Mouse (Mus musculus): Measurements from ENCODE around the gene Hyls1.
"Not testable (repeated sequence)": the region's sequence is repeated elsewhere in the genome, so short reads cannot be mapped to it uniquely, and the experiment has no call there.

Hyls1 gene

GRCm38 (mm10) chr9:35569571-35570534 is at the start of gene Hyls1, which contains the start of gene Pate2:
Gene Hyls1, minus strand, starts transcription at chr9:35570398.
Gene Pate2, plus strand, starts transcription at chr9:35570284.
- DNase-seq (ENCODE audit: low read depth, low spot score), result peak; percentile 98
- H3K27me3 ChIP-seq (ENCODE audit: control insufficient read depth, insufficient read depth, low read length, poor library complexity, severe bottlenecking), result no peaks in the 10 kb centered on the region; the same call in 1 of the 2 replicates
- H3K36me3 ChIP-seq (ENCODE audit: control insufficient read depth, insufficient read depth, low read length, poor library complexity, severe bottlenecking), result peaks cover 4% of the 10 kb centered on the region

- not testable (repeated sequence) for H3K36me3 ChIP-seq (ENCODE audit: control insufficient read depth, insufficient read depth, low read length, poor library complexity, severe bottlenecking); DNase-seq (ENCODE audit: low read depth, low spot score); H3K27me3 ChIP-seq (ENCODE audit: control insufficient read depth, insufficient read depth, low read length, poor library complexity, severe bottlenecking)
Observed at GRCm38 (mm10) chr9:35616784-35617183, 46.6 kb upstream of the Hyls1 start.

GRCm38 (mm10) chr9:35614005-35614404 is 43.8 kb upstream of the Hyls1 start:
- H3K36me3 ChIP-seq (ENCODE audit: control insufficient read depth, insufficient read depth, low read length, poor library complexity, severe bottlenecking), result no peaks in the 10 kb centered on the region
- peak; percentile 19 for DNase-seq (ENCODE audit: low read depth, low spot score)
- no peaks in the 10 kb centered on the region for H3K27me3 ChIP-seq (ENCODE audit: control insufficient read depth, insufficient read depth, low read length, poor library complexity, severe bottlenecking)

GRCm38 (mm10) chr9:35611841-35612240 is 41.6 kb upstream of the Hyls1 start, which contains the start of gene Pate4:
Gene Pate4, minus strand, starts transcription at chr9:35611941.
- no peak for DNase-seq (ENCODE audit: low read depth, low spot score)
- Histone ChIP-seq H3K36me3 (ENCODE audit: control insufficient read depth, insufficient read depth, low read length, poor library complexity, severe bottlenecking) (no peaks in the 10 kb centered on the region), H3K27me3 (ENCODE audit: control insufficient read depth, insufficient read depth, low read length, poor library complexity, severe bottlenecking) (no peaks in the 10 kb centered on the region)

GRCm38 (mm10) chr9:35607647-35608405 is 37.6 kb upstream of the Hyls1 start:
- DNase-seq (ENCODE audit: low read depth, low spot score), result no peak
- Histone ChIP-seq H3K36me3 (ENCODE audit: control insufficient read depth, insufficient read depth, low read length, poor library complexity, severe bottlenecking) (no peaks in the 10 kb centered on the region), H3K27me3 (ENCODE audit: control insufficient read depth, insufficient read depth, low read length, poor library complexity, severe bottlenecking) (no peaks in the 10 kb centered on the region)

GRCm38 (mm10) chr9:35592903-35593302 is 22.7 kb upstream of the Hyls1 start:
- H3K27me3 ChIP-seq (ENCODE audit: control insufficient read depth, insufficient read depth, low read length, poor library complexity, severe bottlenecking), result no peaks in the 10 kb centered on the region
- H3K36me3 ChIP-seq (ENCODE audit: control insufficient read depth, insufficient read depth, low read length, poor library complexity, severe bottlenecking), result no peaks in the 10 kb centered on the region
- DNase-seq (ENCODE audit: low read depth, low spot score), result peak; percentile 8

GRCm38 (mm10) chr9:35587674-35588073 is 17.5 kb upstream of the Hyls1 start:
- Histone ChIP-seq H3K27me3 (ENCODE audit: control insufficient read depth, insufficient read depth, low read length, poor library complexity, severe bottlenecking) (no peaks in the 10 kb centered on the region), H3K36me3 (ENCODE audit: control insufficient read depth, insufficient read depth, low read length, poor library complexity, severe bottlenecking) (no peaks in the 10 kb centered on the region)
- no peak for DNase-seq (ENCODE audit: low read depth, low spot score)

GRCm38 (mm10) chr9:35574416-35574815 is 4.2 kb upstream of the Hyls1 start:
- no peak for DNase-seq (ENCODE audit: low read depth, low spot score)
- no peaks in the 10 kb centered on the region for H3K36me3 ChIP-seq (ENCODE audit: control insufficient read depth, insufficient read depth, low read length, poor library complexity, severe bottlenecking)

GRCm38 (mm10) chr9:35570663-35571062 is 465 bp upstream of the Hyls1 start:
- DNase-seq (ENCODE audit: low read depth, low spot score), result peak; percentile 7
- no peaks in the 10 kb centered on the region; the same call in 1 of the 2 replicates for H3K36me3 ChIP-seq (ENCODE audit: control insufficient read depth, insufficient read depth, low read length, poor library complexity, severe bottlenecking)
- H3K27me3 ChIP-seq (ENCODE audit: control insufficient read depth, insufficient read depth, low read length, poor library complexity, severe bottlenecking), result no peaks in the 10 kb centered on the region; the same call in 1 of the 2 replicates

More at GRCm38 (mm10) chr9:35574416-35574815, 4.2 kb upstream of the Hyls1 start:
- no peaks in the 10 kb centered on the region; the same call in 1 of the 2 replicates for H3K27me3 ChIP-seq (ENCODE audit: control insufficient read depth, insufficient read depth, low read length, poor library complexity, severe bottlenecking)

GRCm38 (mm10) chr9:35567995-35568394 is 2.2 kb downstream of the Hyls1 start:
- DNase-seq (ENCODE audit: low read depth, low spot score), result no peak
- Histone ChIP-seq H3K36me3 (ENCODE audit: control insufficient read depth, insufficient read depth, low read length, poor library complexity, severe bottlenecking) (peaks cover 8% of the 10 kb centered on the region), H3K27me3 (ENCODE audit: control insufficient read depth, insufficient read depth, low read length, poor library complexity, severe bottlenecking) (no peaks in the 10 kb centered on the region; the same call in 1 of the 2 replicates)

- Histone ChIP-seq H3K36me3 (ENCODE audit: control insufficient read depth, insufficient read depth, low read length, poor library complexity, severe bottlenecking) (peaks cover 11% of the 10 kb centered on the region), H3K27me3 (ENCODE audit: control insufficient read depth, insufficient read depth, low read length, poor library complexity, severe bottlenecking) (no peaks in the 10 kb centered on the region)
- DNase-seq (ENCODE audit: low read depth, low spot score), result no peak
Observed at GRCm38 (mm10) chr9:35564536-35565240, 5.5 kb downstream of the Hyls1 start.

GRCm38 (mm10) chr9:35561583-35561982 is 8.6 kb downstream of the Hyls1 start:
- Histone ChIP-seq H3K36me3 (ENCODE audit: control insufficient read depth, insufficient read depth, low read length, poor library complexity, severe bottlenecking) (peaks cover 11% of the 10 kb centered on the region), H3K27me3 (ENCODE audit: control insufficient read depth, insufficient read depth, low read length, poor library complexity, severe bottlenecking) (no peaks in the 10 kb centered on the region)
- DNase-seq (ENCODE audit: low read depth, low spot score), result no peak

- DNase-seq (ENCODE audit: low read depth, low spot score), result no peak
- Histone ChIP-seq H3K36me3 (ENCODE audit: control insufficient read depth, insufficient read depth, low read length, poor library complexity, severe bottlenecking) (peaks cover 11% of the 10 kb centered on the region), H3K27me3 (ENCODE audit: control insufficient read depth, insufficient read depth, low read length, poor library complexity, severe bottlenecking) (no peaks in the 10 kb centered on the region)
Observed at GRCm38 (mm10) chr9:35561076-35561475, 9.1 kb downstream of the Hyls1 start.

Data from splenic B cell, adult 2 months (primary cell).